Mouse (Mus musculus) left cerebral cortex, adult 8-10 months (tissue): ENCODE data around the gene Eif1ad. TPM values are rescaled to one million over a fixed set of nuclear protein-coding genes. Genes with fewer than 3 reads are reported as not detected.
"Not testable (repeated sequence)": the region's sequence is repeated elsewhere in the genome, so short reads cannot be mapped to it uniquely, and the experiment has no call there.

Experiments
- DNase-seq, 2 experiments: peaks; one replicate each; pipeline ENCODE4 v3.0.0; 2022; ENCODE audit warnings: low spot score in 2 of 2
- total RNA-seq, 4 experiments: library from RNA; stranded (reverse); gene quantifications; 2 replicates each; pipeline ENCODE4 v1.2.4; 2022

The Eif1ad gene
- 10 to 100 TPM; 22.1 to 29.0 (median 23.8) TPM for total RNA-seq

DNA sequence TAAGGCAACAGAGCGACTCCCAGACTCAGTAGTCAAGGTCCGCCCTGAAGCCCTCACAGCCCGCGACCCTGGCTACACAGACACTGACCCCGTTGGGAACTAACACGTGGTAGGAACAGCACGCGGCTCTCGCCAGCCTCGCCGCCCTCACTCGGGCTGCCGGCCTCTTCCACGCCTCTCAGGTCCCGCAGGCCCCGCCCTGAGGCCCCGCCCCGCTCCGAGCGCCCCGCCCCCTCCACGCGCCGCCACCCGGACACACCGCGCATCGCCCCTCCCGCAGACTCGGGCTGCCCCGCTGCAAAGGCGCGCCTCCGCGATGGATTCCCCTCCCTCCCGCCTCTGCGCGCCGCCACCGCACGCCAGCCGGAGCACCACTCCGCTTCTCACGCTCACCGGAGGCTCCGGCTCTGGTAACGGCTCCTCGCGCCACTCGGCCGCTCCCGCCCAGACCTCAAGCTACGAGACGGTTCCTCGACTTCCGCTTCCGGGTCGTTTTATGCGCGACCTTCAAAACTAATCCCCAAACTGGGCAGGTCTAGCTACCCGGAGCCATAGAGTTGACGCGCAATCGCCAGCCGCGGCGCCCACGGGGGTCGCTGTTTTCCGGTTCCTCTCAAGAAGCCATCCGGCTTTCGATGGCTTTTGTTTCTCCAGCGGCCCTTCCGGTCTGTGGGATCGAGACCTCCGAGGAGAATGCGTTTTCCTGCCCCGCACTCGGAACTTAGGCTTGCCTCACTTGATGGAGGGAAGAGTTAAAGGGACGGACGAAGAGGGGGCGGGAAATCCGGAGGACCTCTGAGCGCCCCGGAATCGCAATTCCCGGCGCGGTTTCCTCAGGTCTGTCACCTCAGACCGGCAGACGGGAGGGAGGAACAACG, at the start of gene Eif1ad:
Gene Eif1ad, plus strand, starts transcription at position 567 of the 878 bp plus-strand sequence.
- peak; percentile 94 to 97 for DNase-seq

DNA sequence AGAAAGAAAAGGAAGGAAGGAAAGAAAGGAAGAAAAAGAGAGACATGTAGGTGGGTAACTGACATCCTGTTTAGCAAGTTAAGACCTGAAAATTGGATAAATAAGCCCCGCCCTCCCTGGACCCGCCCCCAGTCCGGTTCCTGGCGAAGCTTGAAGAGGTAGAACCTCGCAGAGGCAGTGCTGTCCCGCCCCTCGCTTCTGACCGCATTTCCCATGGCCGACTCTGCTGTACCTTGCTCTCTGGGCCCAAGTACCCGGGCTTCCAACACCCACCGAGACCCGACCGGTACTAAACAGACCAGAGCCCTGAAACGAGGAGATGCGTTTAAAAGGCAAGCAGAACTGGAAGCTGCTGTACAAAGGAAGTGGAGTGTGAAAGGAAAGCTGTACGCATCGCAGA, 42.7 kb upstream of the Eif1ad start:
- no peak for DNase-seq

DNA sequence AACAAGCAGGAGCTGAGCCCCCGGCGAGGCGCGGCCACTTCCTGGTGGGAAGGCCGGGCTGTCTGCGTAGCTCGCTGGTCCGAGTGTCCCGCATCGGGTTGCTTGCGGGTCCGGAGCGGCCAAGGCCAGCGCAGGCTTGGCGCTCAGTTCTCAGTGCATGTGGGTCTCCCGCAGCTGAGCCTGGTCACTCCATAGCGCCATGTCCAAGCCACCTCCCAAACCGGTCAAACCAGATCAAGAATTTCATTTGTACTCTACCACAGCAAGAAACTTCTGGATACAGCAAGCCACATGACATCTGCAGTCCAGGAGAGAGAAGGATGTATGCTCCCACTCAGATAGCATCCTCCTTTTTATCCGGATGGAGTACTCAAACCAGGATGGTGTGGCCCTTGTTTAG, 38.6 kb upstream of the Eif1ad start:
- DNase-seq, result no peak

DNA sequence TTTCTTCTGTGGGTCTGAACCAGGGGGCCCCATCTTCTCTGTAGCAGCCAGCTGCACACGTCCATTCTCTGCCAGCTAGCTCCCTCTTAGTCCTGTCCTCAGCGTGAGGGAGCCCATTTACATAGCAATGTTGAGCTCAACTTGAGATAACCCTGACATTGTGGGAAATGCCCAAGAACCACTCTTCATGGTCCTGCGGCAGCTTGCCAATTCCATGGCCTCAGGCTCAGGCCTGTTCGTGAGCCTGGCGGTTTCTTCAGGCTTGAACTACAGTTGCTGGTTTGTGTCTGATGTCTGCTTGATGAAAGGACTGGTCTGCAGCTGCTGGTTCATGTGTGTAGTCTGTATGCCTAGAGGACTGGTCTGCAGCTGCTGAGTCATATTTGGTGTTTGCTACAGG, 31.8 kb upstream of the Eif1ad start:
- DNase-seq, result no peak

DNA sequence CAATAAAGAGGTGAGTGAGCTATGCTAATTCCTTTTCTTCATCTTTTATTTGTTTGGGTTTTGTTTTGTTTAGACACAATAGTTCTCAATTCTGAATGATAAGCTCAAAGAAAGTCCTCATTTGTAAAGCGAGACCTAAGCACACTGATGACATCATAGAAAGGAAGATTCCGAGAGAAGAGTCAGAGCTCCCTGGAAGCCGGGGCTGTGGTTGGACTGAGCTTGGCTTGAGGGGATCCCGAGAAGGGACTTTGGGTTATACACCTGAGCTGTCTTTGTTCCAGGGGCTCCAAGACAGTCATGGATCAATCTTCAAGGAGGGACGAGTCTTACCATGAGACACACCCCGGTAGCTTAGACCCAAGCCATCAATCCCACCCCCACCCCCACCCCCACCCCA, 31.1 kb upstream of the Eif1ad start, which contains the start of gene Catsper1:
Gene Catsper1, plus strand, starts transcription at position 301 of the 400 bp plus-strand sequence.
- DNase-seq, result no peak

DNA sequence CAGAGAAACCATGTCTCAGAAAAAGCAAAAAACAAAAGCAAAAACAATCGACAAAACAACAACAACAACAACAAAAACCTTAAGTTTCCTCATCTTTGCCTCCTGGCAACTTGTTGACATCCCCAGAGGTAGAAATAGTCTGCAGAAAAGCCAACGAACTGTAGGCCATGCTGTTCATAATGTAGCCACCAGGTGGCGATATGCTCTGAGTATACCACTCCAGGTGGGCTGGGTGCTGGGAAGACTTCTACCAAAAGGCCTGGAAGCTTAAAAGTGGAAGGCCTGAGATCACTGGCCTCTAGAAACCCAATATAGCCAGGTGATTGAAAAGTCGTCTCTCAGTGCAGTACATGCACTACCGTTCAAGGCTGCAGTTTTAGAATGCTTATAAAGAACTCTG, 28.6 kb upstream of the Eif1ad start:
- peak; percentile 29 to 53 for DNase-seq

DNA sequence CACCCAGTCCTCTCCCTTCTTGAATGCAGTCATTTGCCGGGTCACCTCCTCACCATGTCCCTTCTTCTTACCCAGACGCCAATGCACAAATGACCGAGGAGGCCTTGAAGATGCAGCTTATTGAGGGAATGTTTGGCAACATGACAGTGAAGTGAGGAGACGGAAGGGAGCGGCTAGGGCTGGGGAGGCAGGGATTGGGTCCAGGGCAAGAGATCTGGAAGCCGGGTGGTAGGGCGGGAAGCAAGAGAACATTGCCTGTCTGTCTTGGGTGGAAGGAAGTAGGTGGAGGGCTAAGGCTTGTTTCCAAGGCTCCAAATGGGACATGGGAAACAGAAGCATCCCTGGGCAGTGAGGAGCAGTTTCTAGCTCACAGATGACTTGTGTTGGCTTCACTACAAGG, 25.2 kb upstream of the Eif1ad start:
- no peak for DNase-seq

DNA sequence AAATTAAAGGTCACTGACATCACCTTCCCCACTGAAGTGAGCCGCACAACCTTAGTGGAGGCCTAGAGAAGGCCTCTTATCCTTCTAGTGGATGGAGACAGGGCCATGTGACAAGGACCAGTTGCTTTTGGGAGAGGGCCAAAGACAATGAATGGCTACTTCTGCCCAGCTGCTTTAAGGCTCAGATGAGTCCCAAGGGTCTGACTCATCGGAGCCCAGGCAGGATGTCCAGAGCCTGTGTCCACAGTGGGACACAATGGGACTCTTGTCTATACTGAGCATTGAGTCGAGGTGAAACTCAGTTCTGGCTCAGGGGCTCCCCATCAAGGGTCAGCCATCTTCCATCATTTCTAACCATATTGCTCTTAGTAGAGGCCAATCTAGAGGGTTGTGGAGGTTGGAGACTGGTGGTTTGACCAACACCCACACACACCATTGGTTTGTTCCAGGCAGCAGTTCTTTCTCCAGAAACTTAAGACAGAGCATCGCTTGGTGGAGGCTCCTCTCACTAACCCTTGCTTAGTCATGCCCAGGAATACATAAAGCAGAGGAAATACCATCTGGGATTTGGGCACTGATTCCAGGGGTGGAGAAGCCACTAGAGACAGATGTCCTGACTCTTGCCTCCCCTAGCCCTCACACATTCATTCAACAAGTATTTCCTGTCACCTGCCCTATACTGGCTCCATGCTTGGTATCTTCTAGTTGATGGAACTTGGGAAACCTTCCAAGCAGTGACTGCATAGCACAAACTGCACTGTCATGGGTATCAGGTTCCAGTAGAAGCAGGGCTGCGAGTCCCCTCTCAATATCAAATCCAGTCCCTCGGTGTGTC, 21.0 kb upstream of the Eif1ad start:
- DNase-seq, result no peak

DNA sequence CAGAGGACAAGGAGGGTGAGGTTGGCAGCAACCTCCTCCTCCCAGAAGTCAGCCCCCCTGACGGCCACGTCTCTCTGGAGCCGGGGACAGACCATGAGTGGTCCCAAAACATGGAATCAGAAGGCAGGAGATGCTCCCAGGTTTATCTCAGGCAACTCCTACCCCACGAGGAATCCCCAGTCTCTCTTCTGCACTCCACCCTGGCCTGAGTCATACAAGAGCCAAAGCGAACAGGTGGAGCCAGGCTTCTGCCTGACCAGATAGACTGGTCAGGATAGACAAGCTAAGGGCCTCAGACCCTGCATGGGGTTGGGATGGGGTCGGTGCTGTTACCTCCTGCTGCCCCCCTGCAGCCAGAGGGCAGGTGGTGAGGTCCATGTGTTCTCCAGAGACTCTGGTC, 18.5 kb upstream of the Eif1ad start:
- DNase-seq, result no peak

DNA sequence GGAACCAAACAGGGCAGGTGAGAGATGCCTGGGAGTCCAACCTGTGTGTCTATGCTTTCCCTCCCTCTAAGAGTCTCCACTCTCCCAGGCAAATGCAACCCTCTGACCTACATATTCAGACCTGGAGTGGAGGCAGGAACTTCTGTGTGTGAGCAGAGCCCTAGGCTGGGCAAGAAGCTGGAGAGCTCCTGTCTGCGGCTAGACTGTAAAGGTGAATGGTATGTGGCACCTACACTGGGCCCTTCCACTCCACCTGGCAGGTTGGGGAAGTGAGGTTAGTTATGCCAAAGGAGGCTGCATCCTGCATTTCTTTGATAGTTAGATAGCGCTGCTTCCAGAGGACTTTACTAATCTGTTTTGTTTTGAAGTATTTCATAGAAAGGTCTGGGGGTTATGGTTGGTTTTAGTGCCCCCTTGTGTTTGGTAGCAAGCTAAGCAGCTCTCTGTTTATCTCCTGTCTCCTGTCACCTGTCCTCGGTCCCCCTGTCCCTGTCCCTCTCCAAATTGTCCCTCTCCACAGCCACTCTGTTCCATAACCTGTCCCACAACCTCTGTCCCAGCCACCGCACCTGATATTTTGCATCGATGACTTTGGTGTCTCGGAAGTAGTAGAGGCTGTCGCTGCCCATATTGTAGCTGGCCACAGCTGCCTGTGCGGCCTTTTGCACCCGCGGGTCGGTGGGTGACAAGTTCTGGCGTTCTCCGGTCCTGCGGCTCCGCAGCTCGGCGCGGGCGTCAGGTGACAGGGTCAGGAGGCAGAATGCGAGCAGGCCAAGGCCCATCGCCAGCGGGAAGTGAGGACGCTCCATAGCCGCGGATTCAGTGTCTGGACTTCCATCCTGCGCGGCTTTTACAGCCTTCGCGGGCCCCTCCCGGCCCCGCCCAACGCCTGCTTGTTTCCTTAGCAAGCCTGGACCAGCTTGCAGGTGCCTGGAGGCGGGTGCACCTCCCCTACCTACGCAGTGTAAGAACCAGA, 17.7 kb upstream of the Eif1ad start:
- peak in 1 of 2 experiments; percentile 37 for DNase-seq

DNA sequence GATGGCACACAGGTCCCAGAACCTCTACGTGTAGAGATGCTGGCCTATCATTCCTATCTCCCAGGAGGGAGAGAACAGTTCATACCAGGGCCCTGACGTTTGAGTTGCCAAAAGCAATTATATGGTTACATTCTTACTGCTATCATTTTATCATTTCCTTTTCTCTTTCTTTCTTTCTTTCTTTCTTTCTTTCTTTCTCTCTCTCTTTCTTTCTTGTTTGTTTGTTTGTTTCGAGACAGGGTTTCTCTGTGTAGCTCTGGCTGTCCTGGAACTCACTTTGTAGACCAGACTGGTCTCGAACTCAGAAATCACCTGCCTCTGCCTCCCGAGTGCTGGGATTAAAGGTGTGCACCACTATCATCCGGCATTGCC, 17.1 kb upstream of the Eif1ad start, which contains the start of gene Cst6:
Gene Cst6, minus strand, starts transcription at position 73 of the 372 bp plus-strand sequence.
- DNase-seq, result not testable (repeated sequence)

DNA sequence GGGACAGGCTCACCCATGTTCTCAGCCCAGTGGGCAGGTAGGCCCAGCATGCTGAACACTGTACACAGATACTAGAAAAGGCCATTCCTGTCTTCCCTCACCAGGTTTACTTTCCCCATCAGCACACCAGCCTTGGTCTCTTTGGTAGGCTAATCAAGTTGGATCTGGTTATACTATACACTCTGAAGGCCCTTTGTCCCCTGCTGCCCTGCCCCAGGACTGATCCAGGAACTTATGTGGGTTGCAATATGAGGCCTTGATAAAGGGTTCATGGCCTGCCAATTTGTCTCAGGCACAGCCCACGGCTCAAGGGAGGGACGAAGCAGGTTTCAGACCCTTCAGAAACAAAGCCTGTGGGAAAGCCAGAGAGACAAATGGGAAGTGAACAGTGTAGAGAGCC, 12.9 kb upstream of the Eif1ad start:
- no peak for DNase-seq

DNA sequence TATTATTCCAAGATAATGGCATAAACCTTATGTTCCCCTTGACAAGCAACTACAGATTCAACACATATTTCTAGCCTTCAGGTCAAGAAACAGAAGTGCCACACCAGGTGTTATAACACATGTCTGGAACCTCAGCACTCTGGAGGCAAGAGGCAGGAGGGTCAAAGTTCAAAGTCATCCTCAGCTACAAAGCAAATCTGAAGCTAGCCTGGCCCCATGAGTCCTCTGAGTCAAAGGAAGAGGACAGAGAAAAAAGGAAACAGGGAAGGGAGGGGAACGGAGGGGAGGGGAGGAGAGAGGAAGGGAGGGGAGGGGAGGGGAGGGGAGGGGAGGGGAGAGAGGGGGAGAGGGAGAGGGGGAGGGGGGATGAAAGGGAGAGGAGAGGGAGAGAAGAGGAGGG, 10.5 kb upstream of the Eif1ad start:
- DNase-seq, result no peak

DNA sequence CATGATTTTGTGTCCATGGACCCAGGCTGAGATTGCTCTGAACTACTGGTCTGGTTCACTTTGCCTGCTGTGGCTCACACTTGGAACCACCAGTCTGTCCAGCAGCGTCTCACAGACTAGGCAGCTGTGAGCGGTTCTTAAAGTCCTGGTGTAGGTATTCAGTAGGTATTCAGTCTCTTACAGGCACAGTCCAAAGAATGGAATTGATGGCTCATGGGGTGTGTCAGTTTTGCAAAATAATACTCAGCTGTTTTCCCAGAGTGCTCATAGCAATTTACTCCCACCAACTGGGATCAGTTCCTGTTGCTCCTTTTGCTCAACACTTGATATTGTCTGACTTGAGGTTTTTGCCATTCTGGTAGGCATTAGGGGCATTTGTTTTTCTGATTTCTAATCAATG, 4.4 kb upstream of the Eif1ad start:
- no peak for DNase-seq

DNA sequence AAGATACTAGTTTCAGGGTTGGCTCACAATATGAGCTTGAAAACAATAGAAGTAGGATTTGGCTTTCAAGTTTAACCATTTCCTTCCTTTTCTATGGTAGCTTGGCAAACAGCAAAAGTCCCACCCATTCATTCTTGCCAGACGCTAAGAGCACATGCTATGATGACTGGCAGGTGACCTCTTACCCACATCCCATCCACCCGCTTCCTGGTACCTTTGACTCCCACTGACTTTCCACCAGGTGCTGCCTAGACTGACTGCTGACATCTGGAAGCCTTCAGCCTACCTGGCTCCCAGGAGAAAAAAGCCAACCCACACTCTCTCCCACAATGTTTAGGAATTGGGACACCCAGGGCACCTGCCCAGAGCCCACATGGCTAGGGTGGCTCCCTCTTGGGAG, 2.4 kb upstream of the Eif1ad start:
- DNase-seq, result no peak

DNA sequence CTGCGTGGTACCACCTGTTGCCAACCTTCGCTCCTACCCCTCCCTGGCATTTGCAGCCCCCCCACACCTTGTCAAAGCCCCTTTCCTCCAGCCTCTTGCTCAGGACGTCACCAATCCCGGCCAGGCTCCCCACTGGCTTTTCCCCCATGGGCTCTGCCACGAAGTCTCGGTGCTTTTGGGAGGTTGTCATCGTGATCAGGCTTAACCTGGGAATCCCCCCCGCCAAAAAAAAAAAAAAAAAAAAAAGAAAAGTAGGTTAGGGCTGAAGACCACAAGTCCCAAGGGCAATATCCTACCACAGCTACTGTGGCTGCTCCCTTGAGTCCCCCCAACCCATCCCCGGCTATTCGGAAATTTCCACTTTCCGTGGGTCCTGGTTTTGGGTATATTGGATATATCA, 790 bp upstream of the Eif1ad start:
- DNase-seq, result no peak

DNA sequence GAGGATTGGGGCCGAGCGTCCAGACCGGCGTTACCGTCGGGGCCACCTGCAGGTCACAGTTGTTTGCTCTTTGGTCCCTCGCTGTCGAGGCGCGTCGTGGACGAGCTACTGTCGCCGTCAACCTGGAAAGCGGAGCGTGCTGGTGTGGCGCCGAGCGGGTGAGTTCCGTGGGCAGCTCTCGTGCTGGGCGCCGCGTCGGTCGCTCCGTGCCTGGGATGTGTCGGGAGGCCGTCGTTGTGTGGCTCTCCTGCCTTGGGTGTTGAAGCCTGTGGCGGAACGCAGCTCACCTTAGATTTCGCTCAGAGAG, 465 bp downstream of the Eif1ad start, which contains the start of gene Banf1:
Gene Banf1, minus strand, starts transcription at position 116 of the 307 bp plus-strand sequence.
- DNase-seq, result no peak

DNA sequence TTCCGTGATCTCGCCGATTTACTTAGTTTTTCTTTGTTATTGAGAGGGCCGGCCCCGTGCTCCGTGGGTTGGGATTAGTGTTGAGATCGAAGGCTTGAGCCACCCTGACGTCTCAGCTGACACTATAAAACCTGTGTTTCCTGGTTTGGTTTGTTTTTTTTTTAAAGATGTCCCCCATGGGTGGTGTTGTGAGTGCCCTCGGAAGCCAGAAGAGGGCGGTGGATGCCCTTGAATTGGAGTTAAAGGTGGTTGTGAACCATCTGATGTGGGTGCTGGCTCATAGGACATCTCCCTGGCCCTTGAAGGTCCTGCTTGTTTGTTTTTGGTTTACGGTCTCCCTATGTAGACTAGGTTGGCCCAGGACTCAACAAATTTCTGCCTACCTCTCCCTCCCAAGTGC, 914 bp downstream of the Eif1ad start:
- DNase-seq, result no peak

DNA sequence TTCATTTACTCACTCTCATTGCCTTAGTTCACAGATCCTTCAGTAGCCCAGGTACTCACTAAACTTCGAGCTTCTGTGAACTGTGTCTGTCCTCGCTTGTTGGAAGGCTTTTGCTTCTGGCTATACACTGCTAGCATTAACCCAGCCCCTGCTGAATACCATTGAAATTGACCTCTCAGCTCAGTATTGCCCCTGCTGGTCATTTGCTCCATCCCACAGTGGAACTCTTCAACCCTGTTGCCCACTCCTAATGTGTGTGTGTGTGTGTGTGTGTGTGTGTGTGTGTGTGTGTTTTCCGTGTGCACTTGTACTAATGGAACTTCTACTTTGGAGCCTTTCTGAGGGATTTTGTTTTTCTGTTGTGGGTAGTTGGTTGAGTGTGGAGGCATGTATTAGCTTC, 4.4 kb downstream of the Eif1ad start:
- no peak for DNase-seq

DNA sequence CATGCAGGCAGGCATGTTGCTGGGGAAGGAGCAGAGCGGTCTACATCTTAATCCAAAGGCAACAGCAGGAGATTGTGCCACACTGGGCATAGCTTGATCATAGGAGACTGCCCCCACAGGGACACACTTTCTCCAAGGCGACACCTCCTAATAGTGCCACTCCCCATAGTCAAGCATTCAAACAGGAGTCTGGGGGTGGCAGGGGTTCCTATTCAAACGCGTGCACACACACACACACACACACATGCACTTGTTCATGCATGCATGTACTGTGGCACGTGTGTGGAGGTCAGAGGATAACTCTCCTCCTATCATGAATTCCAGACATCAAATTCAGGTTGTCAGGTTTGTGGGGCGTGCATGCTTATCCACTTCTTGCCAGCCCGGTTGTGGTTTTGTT, 6.2 kb downstream of the Eif1ad start:
- no peak for DNase-seq

DNA sequence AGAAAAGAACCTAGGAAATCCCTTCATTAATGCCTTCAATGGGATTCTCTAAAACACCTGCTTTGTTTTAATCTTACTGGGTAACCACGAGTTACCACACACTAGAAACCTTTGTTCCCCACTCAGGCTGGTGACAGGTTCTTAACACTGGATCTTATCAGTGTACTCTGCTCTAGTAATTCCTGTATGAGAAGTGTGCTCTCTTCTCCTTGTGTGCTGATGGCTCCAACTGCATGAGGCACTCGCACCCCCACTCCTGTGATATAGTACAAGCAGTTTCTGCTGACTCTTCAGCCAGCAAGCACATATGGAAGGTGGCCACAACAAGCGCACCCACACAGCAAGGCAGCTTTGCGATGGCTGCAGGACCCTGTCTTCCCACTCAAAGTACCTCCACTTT, 7.6 kb downstream of the Eif1ad start:
- DNase-seq, result no peak
